Mouse (Mus musculus) left cerebral cortex, postnatal 25 days (tissue): ENCODE measurements around the gene Fabp3. TPM values are rescaled to one million over a fixed set of nuclear protein-coding genes. Genes with fewer than 3 reads are reported as not detected.

Experiments
- DNase-seq, 2 experiments: peaks; one replicate each; pipeline ENCODE4 v3.0.0; 2022; ENCODE audit warnings: low spot score in 2 of 2, mixed read lengths in 1 of 2
- intact Hi-C: fragments of 180-260 bp; cut with DNase I; formaldehyde crosslinking; loops from one replicate; pipeline ENCODE4 v1.15.1; 2025
- total RNA-seq, 2 experiments: library from RNA; stranded (reverse); gene quantifications; 2 replicates each; pipeline ENCODE4 v1.2.3; 2021

Gene Fabp3
- total RNA-seq, 2 experiments from 2014 or later = 150 to 175 TPM

DNA sequence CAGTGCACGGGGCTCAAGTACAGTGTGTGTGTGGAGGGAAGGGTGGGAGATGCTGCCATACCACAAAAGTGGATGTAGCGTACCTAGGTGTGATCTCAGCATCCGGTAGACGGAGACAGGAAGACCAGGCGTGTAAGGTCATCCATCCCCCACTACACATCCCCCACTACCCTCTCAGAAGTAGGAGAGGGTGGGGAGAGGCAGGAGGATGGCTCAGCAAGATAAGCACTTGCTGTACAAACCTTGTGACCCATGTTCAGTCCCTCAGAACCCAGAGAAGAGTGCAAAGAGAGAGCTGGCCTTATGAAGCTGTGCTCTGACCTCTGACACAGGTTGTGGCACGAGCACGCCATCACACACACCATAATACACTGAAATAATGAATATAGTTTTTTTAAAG, 13.2 kb downstream of the Fabp3 start:
- intact Hi-C loops = no loop called here
- DNase-seq = no peak

DNA sequence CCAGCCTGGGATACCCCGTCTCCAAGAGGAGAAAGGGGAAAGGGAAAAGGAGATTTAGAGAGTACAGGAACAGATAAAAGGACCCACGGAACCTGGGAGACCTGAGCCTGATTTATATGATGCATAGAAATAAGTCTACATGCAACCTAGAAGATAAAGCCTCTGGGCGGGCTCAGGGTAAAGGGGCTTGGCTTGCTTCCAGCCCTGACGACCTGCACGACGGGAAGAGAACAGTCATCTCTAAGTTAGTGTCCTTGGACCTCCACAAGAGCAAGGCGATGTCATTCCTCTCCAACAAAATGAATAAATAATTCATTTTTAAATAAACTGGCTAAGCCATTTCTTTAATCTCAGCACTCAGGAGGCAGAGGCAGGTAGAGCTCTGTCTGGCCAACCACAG, 14.2 kb downstream of the Fabp3 start:
- intact Hi-C loops = no loop called here
- DNase-seq = no peak

DNA sequence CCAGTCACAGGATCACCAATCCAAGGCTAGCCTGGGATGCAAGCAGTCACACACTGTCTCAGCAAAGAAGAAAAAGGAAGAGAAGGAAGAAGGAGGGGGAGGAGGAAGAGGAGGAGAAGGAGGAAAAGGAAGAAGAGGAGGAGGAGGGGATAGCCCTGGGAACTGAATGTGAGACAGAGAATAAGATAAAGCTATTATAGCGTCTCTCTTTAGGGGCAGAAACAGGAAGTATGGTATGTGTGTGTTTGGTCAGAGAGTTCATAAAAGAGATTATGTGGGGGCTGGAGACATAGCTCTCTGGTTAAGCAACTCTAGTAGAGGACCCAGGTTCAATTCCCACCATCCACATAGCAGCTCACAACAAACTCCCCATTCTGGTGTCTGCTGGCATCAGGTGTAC, 14.8 kb downstream of the Fabp3 start:
- no peak for DNase-seq
- intact Hi-C loops = no loop called here

DNA sequence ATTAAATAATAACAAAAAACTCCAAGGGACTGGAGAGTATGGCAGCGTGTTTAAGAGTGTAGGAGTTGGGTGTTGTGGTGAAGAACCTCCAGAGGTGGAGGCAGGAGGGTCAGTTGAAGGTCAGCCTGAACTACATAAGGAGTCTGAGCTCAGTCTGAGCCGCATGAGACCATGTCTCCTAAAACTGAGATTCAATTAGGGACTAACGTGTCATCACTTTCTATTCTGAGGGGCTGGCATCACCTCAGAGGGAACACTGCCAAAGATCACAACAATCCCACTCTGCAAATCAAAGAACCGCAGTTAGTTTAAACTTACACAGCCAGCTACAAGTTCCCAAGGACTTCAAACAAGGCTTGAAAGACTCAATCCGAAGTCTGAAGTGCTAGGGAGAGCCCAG, 15.2 kb downstream of the Fabp3 start:
- no peak for DNase-seq

DNA sequence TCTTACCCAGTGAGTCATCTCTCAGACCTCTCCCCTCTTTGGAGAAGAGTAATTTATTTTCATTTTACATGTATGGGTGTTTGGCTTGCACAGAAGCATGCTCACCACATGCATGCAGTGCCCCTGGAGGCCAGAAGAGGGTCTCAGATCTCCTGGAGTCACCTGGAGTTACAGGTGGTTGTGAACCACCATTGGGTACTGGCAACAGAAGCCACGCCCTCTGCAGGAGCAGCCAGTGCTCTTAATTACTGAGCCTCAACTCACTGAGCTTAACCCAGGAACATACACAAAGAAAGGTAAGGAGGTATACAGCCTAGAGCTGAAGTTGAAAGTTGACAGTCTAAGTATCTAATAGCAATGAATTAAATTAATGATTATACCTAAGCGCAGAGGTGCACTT, 17.1 kb downstream of the Fabp3 start:
- intact Hi-C loops = no loop called here
- DNase-seq = no peak

More for the DNA sequence above, 15.2 kb downstream of the Fabp3 start:
- intact Hi-C loops = no loop called here

DNA sequence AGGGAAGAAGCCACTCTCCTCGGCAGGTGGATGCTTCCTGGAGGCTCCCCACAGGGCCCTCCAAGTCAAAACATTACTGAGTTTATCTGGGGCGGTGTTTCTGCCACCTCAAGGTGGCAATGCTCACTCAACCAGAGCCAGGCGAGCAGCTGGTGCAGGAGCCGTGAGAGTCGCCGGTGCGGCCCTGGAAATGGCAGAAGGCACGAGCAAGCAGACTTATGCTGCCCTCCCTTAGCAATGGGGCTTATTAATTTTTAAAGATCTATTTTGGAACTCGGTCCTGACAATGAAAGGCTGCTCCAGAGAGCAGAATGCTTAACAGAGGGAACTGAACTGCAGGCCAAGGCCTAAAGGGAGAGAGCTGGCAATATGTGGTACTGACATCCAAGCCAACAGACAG, 19.0 kb downstream of the Fabp3 start:
- intact Hi-C loops = no loop called here
- DNase-seq = no peak

DNA sequence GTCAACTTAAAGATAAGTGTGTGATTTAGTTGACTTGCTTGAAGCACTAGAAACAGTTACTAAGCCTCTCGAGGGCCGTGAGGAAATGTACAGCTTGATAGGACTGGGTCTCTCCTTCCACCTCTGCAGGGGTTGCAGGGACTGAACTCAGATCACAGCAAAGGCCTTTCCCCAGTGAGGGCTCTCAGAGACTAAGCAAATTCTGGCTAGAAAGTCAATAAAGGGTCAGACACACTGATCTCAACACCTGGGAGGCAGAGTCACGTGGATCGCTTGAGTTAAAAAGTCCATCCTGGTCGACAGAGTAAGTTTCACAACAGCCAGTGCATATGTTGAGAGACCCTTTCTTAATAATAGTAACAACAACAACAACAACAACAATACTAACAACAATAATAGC, 27.5 kb downstream of the Fabp3 start:
- no peak for DNase-seq
- intact Hi-C loops = no loop called here

DNA sequence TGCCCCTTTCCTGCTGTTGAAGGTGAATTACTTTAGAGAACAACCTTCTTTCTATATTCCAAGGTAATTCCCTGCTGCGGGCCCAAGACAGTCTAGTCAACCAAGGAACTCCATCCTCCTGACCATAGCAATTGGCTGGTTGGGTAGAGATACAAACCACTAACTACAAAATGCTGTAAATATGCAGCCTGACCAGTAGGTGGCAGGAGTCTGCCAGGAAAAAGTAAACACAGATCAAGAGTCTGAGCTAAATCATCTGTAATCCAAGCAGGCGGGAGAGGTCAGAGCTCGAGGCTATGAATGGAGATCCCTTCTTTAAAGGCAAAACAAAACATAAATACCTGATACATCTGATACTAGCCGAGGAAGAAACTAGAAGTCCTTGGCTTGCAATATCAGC, 33.3 kb downstream of the Fabp3 start:
- DNase-seq = peak; percentile 16 to 50
- intact Hi-C loops = loop anchor here (1.0 kb wide), 1 partner anchor 193 kb away; no protein-coding TSS in a partner anchor

DNA sequence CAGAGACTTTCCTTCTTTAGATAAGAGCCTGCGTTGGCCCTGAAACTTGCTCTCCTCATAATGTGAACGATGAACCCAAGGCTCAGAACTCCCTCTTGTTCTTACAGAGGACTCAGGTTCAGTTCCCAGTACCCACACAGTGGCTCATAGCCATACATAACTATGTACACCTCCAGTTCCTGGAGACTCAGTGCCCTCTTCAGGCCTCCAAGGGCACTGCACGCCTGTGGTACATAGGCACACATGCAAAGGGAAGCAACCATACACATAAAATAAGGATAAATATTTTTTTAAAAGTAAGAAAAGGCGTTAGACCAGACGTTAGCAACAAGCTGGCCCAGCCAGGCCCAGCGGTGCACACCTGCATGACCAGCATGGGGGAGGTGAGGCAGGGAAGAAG, 41.3 kb downstream of the Fabp3 start:
- no peak for DNase-seq
- intact Hi-C loops = no loop called here

DNA sequence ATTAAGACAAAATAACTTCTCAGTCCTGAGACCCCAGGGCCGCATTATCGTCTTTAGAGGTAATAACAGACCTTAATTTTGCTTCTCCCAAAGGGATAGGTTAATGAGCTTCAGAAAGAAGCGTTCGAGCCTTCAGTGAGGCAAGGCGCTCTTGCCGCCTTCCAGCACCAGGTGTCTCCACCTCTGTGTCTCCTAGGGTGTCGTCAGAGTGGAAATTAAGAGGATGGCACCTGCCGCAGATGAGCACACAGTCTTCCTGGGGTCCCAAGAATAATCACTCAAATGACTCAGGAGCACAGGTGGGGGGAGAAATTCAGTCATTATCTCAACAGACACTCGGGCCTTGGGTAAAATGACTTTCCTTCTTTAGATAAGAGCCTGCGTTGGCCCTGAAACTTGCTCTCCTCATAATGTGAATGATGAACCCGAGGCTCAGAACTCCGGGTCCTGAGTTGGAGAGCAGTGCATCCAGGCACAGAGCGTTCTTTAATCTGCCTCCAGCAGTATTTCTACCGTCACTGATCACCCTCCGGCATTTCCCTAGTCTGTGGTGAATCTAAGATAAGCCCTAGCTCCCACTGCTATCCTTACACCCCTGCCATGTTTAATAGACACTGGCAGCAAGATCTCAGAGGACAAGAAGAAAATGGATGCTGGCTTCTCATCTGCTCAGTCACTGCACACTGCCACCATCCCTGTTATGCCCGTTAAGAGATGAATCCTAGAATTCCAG, 42.5 kb downstream of the Fabp3 start:
- intact Hi-C loops = no loop called here
- DNase-seq = no peak

DNA sequence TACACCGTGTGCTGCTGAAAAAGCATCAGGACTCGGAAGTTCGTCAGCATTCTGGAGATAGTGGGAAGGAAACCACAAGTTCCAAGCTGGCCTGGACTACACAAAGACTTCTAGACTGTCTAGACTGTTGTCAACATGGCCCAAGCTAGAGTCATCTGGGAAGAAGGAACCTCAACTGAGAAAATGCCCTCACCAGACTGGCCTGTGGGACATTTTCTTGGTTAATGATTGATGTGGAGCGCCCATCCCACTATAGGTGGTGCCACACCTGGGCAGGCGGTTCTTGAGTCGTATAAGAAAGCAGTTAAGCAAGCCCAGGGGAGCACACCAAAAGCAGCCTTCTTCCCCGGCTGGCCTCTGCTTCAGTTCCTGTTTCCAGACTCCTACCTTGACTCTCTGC, 44.2 kb downstream of the Fabp3 start:
- intact Hi-C loops = no loop called here
- DNase-seq = no peak

DNA sequence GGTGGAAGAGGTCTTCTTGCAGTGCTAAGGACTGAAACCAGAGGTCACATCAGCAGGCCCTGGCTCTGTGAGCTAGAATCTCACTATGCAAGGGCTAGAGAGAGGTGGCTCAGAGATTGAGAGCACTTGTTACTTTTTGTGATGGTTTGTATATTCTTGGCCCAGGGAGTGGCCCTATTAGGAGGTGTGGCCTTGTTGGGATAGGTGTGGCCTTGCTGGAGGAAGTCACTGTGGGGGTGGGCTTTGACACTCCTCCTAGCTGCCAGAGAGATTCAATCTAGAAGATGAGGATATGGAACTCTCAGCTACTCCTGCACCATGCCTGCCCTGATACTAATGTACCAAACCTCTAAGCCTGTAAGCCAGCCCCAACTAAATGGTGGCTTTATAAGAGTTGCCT, 49.6 kb downstream of the Fabp3 start:
- intact Hi-C loops = no loop called here
- DNase-seq = no peak

DNA sequence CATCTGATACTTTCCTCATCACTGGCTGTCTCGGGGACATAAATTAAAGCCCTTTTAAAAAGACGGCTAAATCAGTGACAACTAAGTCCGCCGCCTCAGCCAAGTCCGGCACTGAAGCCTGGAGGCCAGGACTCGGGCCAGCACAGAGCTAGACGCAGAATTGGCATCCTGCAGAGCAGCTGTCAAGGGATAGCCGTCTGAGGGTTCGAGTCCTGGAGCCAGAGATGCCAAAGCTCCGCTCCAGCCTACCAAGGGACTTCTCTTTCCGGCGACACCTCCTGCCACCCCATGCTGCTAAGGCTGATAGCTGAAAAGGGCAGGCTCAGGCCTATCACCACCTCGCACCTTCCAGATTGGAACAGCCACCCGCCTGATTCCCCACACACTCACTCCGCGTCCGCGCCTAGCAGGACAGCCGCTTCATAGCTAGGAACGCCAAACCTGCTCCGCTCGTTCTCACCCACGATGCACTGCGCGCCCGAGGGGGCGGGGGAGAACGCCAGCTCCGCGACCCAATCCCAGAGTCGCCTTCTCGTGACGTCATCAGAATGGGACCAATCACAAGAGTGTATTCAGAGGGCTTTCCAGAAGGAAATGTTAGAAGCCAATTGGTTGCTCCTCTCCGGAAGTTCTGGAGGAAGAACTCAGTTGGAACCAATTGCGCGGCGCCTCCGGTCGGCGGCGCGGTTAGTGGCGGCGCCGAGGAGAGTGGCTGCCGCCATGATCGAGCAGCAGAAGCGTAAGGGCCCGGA, 51.3 kb downstream of the Fabp3 start, which contains the start of the genes Zcchc17 and Snrnp40:
Gene Zcchc17, minus strand, starts transcription at position 458 of the 752 bp plus-strand sequence.
Gene Snrnp40, plus strand, starts transcription at position 647 of the 752 bp plus-strand sequence.
- intact Hi-C loops = no loop called here
- DNase-seq = peak; percentile 99 to 100

DNA sequence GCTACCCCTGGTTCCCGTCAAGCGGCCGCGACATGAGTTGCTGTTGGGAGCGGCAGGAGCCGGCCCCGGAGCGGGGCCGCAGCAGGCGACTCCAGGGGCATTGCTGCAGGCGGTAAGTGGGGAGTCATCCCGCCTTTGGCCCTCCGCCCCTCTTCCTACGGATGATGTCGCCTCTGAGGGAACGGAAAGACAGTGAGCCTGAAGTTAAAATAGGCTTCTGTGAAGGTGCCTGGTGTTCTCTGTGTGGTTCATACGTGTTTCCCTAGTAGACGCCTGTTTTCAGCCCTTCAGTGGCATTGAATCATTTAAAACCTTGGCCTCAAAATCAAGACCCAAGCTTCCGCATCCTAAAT, 51.8 kb downstream of the Fabp3 start:
- DNase-seq = no peak
- intact Hi-C loops = no loop called here

Other genes starting within 250 kb of the Fabp3 start
- 10 to 100 TPM; 65.8 to 66.9 TPM for gene Pef1, start 206.0 kb upstream of the Fabp3 start, total RNA-seq
- gene Hcrtr1, start 169.2 kb upstream of the Fabp3 start, total RNA-seq = 1 to 10 TPM; 2.2 to 2.7 TPM
- gene Tinagl1, start 133.5 kb upstream of the Fabp3 start, total RNA-seq = 1 to 10 TPM; 8.0 to 9.2 TPM
- gene Gm853, start 86.2 kb upstream of the Fabp3 start, total RNA-seq = under 1 TPM in 1 of 2 experiments, not detected in 1; 0.16 TPM
- 1 to 10 TPM; 4.3 to 8.6 TPM for gene Serinc2, start 29.4 kb upstream of the Fabp3 start, total RNA-seq
- gene Gm10570, start 79 bp downstream of the Fabp3 start, total RNA-seq = 1 to 10 TPM in 1 of 2 experiments, under 1 TPM in 1; 0.80 to 1.7 TPM
- 10 to 100 TPM; 66.5 to 68.5 TPM for gene Zcchc17, start 51.3 kb downstream of the Fabp3 start, total RNA-seq
- gene Snrnp40, start 51.5 kb downstream of the Fabp3 start, total RNA-seq = 10 to 100 TPM; 25.6 to 25.8 TPM